Mouse (Mus musculus) kidney, adult 2 months (tissue): Measurements from ENCODE around the gene Map3k1.

Experiments used
- CTCF ChIP-seq: fragments of 200-500 bp; conservative IDR thresholded peaks from 2 replicates; pipeline ENCODE4 v1.5.1; 2011; ENCODE audit warnings: low read depth, mild to moderate bottlenecking, control low read depth, low read length, moderate library complexity, mixed read lengths; ENCODE audit not compliant: insufficient read depth, insufficient read length
- POLR2A ChIP-seq: fragments of 200-500 bp; IDR thresholded peaks from one replicate; pipeline ENCODE4 v1.6.1; 2011; ENCODE audit warnings: low read depth, low read length, control low read depth

DNA sequence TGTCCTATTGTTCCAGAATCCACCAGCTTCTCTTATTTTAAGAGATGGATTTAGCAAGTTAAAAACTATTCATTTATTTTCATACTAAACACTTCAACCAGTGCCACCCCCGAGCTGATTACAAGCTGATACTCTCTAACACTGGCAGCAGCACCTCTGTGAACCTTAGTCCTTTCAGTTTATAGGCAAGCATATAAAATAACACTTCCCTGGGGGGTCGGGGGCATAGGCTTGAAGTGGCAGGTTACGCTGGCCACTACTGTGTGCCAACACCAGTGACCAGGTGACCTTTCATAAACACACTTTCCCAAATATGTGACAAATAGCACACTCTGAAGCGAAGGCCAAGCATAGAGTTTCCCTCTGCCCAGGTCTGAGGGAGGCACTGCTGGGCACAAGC, 6.7 kb upstream of the Map3k1 start:
- TF ChIP-seq CTCF: no peak
- TF ChIP-seq POLR2A: no peak
